Mouse (Mus musculus) layer of hippocampus, postnatal 14 days (tissue): ENCODE results near the gene Tsga10ip. TPM values are rescaled to one million over a fixed set of nuclear protein-coding genes. Genes with fewer than 3 reads are reported as not detected.
A peak's percentile ranks its signal among the peaks of the same experiment; 100 is the strongest.
"Not testable (repeated sequence)": the region's sequence is repeated elsewhere in the genome, so short reads cannot be mapped to it uniquely, and the experiment has no call there.

Source experiments
- DNase-seq, 2 experiments: peaks; one replicate each; pipeline ENCODE4 v3.0.0; 2021 to 2022; ENCODE audit warnings: low spot score in 2 of 2, mixed read lengths in 1 of 2
- total RNA-seq, 2 experiments: library from RNA; stranded (reverse); gene quantifications; 2 replicates each; pipeline ENCODE4 v1.2.3; 2021

The Tsga10ip gene
- total RNA-seq, 2 experiments from 2014 or later = 0.67 TPM; not detected in 1

DNA sequence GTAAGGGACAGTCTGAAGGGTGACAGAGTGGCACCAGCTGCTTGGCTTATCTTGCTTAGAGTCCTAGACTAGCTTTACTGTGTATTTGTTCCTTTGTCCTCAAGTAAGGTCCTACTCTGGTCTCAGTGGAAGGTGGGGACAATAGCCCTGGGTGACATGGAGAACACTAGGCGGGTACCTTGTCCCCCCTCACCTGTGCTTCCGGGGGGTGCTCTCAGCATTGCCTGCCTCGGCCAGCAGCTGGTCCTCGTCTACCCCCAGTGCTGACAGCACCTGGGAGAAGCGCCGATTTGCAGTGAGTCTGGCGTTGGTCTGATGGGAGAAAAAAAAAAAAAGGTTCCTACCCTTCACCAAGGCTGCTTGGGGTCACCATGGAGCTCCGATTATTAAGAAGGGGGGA is 11.9 kb downstream of the Tsga10ip start:
- no peak for DNase-seq

DNA sequence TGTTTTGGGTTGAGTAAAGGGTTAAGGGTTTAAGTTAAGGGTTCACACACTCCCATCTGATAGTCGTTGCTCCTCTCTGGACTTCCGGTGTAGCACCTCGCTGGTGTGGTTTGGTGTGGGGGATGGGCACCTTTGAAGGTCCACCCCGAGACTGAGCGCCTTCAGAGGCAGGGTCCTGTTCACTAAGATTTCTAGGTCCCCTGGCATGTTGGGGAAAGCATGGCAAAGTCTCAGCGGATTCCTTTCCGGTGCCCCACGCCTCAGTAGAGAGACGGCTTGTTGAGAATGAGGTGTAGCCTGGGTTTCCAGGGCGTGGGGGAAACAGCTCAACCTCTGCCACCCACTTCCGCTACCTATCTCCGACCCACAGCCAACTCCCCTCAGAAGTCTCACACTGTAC is 12.7 kb downstream of the Tsga10ip start:
- no peak for DNase-seq

DNA sequence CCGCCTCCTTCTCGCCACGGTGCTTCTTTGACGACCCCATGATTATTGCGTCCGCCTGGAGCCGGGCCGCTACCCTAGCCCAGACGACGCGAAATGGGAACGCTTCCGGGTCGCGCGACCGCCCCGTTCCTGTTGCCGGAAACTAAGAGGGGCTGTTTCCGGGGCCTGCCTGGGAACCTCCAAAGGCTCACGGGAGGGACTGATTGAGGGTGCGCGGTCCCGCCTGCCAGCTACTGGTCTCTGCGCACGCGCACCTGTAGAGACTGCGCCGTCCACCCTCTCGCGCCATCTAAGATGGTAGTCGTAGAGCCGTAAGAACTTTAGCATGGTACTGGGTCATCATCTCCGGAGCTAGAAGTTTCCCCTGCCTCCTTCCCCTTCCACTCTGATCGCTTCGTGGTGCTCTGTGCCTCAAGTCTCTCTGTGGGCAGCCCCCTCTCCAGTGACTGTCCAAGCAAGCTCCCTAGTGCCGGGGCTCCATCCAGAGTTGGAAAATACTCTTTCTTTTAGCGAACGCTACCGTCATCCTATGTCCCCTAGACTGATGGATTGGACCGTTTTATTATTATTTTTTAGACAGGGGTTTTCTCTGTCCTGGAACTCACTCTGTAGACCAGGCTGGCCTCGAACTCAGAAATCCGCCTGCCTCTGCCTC is 13.6 kb downstream of the Tsga10ip start, which contains the start of gene Sart1:
Gene Sart1, minus strand, starts transcription at position 116 of the 655 bp plus-strand sequence.
- peak; percentile 91 to 97 for DNase-seq

DNA sequence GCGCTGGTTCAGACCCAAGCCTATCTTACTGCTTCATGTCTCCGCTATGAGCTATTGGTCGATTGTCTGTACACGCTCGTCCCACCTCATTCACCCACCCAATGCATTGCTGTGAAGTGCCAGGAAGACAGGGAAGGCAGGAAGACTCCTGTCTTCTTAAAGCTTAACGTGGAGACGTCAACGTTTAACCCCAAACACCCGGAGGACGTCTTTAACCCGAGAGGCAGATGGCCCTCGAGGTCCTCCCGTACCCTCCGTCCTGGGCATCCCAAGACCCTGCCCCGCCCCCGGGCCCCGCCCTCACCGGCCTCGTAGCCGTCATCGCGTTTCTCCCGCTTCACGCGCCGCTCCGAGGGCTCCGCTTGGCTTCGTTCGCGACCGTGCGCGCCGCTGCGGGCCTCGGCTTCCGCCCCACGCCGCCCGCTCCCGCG is 14.3 kb downstream of the Tsga10ip start:
- DNase-seq = peak in 1 of 2 experiments; percentile 34

DNA sequence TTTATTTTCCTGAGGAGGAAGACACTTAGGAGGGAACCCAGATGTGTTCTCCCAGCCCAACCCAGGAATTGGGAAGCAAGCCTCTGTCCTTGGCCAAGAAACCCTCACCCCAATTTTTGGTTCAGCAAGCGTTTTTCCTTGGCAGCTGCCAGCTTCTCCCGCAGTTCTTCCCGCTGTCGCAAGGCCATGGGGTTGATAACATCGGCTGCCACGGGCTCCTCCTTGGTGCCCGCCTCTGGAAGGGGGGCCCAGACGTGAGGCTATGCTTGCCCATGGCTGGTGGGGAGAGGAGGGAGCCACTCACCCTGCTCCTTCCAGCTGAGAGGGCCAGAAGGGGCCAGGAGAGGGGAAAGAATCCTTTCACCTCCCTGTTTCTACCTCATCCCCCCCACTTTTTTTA is 17.6 kb downstream of the Tsga10ip start:
- DNase-seq = no peak

GRCm38 (mm10) chr19:5383326-5383725 is 19.0 kb downstream of the Tsga10ip start:
- DNase-seq = no peak

GRCm38 (mm10) chr19:5377446-5377845 is 24.9 kb downstream of the Tsga10ip start:
- peak in 1 of 2 experiments; percentile 86 for DNase-seq

GRCm38 (mm10) chr19:5374748-5375147 is 27.6 kb downstream of the Tsga10ip start:
- no peak for DNase-seq

- no peak for DNase-seq
Measured at GRCm38 (mm10) chr19:5374177-5374576, 28.1 kb downstream of the Tsga10ip start.

DNA sequence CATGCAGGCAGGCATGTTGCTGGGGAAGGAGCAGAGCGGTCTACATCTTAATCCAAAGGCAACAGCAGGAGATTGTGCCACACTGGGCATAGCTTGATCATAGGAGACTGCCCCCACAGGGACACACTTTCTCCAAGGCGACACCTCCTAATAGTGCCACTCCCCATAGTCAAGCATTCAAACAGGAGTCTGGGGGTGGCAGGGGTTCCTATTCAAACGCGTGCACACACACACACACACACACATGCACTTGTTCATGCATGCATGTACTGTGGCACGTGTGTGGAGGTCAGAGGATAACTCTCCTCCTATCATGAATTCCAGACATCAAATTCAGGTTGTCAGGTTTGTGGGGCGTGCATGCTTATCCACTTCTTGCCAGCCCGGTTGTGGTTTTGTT is 29.6 kb downstream of the Tsga10ip start:
- DNase-seq = no peak

DNA sequence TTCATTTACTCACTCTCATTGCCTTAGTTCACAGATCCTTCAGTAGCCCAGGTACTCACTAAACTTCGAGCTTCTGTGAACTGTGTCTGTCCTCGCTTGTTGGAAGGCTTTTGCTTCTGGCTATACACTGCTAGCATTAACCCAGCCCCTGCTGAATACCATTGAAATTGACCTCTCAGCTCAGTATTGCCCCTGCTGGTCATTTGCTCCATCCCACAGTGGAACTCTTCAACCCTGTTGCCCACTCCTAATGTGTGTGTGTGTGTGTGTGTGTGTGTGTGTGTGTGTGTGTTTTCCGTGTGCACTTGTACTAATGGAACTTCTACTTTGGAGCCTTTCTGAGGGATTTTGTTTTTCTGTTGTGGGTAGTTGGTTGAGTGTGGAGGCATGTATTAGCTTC is 31.4 kb downstream of the Tsga10ip start:
- no peak for DNase-seq

DNA sequence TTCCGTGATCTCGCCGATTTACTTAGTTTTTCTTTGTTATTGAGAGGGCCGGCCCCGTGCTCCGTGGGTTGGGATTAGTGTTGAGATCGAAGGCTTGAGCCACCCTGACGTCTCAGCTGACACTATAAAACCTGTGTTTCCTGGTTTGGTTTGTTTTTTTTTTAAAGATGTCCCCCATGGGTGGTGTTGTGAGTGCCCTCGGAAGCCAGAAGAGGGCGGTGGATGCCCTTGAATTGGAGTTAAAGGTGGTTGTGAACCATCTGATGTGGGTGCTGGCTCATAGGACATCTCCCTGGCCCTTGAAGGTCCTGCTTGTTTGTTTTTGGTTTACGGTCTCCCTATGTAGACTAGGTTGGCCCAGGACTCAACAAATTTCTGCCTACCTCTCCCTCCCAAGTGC is 34.9 kb downstream of the Tsga10ip start:
- no peak for DNase-seq

DNA sequence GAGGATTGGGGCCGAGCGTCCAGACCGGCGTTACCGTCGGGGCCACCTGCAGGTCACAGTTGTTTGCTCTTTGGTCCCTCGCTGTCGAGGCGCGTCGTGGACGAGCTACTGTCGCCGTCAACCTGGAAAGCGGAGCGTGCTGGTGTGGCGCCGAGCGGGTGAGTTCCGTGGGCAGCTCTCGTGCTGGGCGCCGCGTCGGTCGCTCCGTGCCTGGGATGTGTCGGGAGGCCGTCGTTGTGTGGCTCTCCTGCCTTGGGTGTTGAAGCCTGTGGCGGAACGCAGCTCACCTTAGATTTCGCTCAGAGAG is 35.3 kb downstream of the Tsga10ip start, which contains the start of gene Banf1:
Gene Banf1, minus strand, starts transcription at position 116 of the 307 bp plus-strand sequence.
- no peak for DNase-seq

DNA sequence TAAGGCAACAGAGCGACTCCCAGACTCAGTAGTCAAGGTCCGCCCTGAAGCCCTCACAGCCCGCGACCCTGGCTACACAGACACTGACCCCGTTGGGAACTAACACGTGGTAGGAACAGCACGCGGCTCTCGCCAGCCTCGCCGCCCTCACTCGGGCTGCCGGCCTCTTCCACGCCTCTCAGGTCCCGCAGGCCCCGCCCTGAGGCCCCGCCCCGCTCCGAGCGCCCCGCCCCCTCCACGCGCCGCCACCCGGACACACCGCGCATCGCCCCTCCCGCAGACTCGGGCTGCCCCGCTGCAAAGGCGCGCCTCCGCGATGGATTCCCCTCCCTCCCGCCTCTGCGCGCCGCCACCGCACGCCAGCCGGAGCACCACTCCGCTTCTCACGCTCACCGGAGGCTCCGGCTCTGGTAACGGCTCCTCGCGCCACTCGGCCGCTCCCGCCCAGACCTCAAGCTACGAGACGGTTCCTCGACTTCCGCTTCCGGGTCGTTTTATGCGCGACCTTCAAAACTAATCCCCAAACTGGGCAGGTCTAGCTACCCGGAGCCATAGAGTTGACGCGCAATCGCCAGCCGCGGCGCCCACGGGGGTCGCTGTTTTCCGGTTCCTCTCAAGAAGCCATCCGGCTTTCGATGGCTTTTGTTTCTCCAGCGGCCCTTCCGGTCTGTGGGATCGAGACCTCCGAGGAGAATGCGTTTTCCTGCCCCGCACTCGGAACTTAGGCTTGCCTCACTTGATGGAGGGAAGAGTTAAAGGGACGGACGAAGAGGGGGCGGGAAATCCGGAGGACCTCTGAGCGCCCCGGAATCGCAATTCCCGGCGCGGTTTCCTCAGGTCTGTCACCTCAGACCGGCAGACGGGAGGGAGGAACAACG is 35.9 kb downstream of the Tsga10ip start, which contains the start of gene Eif1ad:
Gene Eif1ad, plus strand, starts transcription at position 567 of the 878 bp plus-strand sequence.
- DNase-seq = peak; percentile 96 to 99

- no peak for DNase-seq
Measured at GRCm38 (mm10) chr19:5365751-5366150, 36.6 kb downstream of the Tsga10ip start.

- no peak for DNase-seq
Measured at GRCm38 (mm10) chr19:5364124-5364523, 38.2 kb downstream of the Tsga10ip start.

- no peak for DNase-seq
Measured at GRCm38 (mm10) chr19:5362186-5362585, 40.1 kb downstream of the Tsga10ip start.

DNA sequence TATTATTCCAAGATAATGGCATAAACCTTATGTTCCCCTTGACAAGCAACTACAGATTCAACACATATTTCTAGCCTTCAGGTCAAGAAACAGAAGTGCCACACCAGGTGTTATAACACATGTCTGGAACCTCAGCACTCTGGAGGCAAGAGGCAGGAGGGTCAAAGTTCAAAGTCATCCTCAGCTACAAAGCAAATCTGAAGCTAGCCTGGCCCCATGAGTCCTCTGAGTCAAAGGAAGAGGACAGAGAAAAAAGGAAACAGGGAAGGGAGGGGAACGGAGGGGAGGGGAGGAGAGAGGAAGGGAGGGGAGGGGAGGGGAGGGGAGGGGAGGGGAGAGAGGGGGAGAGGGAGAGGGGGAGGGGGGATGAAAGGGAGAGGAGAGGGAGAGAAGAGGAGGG is 46.2 kb downstream of the Tsga10ip start:
- DNase-seq = no peak

DNA sequence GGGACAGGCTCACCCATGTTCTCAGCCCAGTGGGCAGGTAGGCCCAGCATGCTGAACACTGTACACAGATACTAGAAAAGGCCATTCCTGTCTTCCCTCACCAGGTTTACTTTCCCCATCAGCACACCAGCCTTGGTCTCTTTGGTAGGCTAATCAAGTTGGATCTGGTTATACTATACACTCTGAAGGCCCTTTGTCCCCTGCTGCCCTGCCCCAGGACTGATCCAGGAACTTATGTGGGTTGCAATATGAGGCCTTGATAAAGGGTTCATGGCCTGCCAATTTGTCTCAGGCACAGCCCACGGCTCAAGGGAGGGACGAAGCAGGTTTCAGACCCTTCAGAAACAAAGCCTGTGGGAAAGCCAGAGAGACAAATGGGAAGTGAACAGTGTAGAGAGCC is 48.7 kb downstream of the Tsga10ip start:
- DNase-seq = no peak

GRCm38 (mm10) chr19:5349502-5349873 is 52.8 kb downstream of the Tsga10ip start, which contains the start of gene Cst6:
TSS of gene Cst6 (minus strand) at chr19:5349574.
- not testable (repeated sequence) for DNase-seq

DNA sequence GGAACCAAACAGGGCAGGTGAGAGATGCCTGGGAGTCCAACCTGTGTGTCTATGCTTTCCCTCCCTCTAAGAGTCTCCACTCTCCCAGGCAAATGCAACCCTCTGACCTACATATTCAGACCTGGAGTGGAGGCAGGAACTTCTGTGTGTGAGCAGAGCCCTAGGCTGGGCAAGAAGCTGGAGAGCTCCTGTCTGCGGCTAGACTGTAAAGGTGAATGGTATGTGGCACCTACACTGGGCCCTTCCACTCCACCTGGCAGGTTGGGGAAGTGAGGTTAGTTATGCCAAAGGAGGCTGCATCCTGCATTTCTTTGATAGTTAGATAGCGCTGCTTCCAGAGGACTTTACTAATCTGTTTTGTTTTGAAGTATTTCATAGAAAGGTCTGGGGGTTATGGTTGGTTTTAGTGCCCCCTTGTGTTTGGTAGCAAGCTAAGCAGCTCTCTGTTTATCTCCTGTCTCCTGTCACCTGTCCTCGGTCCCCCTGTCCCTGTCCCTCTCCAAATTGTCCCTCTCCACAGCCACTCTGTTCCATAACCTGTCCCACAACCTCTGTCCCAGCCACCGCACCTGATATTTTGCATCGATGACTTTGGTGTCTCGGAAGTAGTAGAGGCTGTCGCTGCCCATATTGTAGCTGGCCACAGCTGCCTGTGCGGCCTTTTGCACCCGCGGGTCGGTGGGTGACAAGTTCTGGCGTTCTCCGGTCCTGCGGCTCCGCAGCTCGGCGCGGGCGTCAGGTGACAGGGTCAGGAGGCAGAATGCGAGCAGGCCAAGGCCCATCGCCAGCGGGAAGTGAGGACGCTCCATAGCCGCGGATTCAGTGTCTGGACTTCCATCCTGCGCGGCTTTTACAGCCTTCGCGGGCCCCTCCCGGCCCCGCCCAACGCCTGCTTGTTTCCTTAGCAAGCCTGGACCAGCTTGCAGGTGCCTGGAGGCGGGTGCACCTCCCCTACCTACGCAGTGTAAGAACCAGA is 53.5 kb downstream of the Tsga10ip start:
- peak; percentile 30 to 40 for DNase-seq
